Mouse (Mus musculus): ENCODE data around the gene Mki67. TPM values are rescaled to one million over a fixed set of nuclear protein-coding genes. Genes with fewer than 3 reads are reported as not detected.

Mki67 gene
- 2.2 and 2.9 TPM in 2 replicates for polyA plus RNA-seq (2012; rRNA removed)

DNA sequence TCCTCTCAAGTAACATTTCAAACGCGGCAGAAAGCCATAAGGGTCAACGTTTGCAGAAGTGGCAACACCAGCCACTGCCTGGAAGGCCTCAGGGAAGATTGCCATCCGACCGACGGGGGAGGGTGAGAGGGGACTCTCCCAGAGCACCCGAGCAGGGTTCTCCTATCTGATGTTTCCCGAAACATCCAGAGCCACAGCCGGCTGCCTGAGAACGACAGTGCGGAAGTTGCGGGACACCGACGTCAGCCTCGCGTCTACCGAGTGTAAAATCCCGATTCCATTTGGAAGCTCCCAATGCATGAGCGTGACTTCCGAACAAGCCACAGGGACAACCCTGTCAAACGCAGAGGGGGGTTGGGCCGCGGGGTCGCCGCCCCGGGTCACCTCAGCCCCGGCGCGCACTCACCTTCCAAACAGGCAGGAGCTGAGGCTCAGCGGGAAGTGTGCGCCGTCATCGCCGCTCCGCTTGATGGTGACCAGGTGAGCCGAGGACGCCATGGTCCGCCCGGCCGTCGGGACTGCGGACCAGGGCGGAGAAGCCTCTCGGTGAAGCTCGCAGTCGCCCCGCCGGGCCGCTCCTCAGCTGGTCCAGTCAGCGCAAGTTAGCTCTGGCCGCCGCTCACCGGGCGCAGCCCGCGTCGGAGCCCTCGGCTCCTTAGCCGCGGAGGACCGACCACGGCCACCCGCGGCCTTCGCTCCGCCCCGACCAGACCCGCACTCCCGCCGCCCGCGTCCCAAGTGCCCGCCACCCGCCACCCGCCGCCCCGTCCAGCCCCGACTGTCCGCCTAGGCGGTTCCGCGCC lies at the start of gene Mki67:
Gene Mki67 (minus strand): TSS at position 720 of the 803 bp plus-strand sequence.
- TF ChIP-seq CTCF (IDR thresholded peaks at IDR 0.05; ENCODE audit: control insufficient read depth, insufficient read depth, insufficient replicate concordance, low read depth, low read length) = no peak
- peak; percentile 9; the same call in 1 of the 2 replicates for TF ChIP-seq POLR2A (IDR thresholded peaks at IDR 0.05; ENCODE audit: control insufficient read depth, low read depth, low read length)
- H3K27ac ChIP-seq (ENCODE audit: control insufficient read depth, insufficient read depth, low read depth, low read length) = peak within 1 kb of the TSS; percentile 64; the same call in 1 of the 2 replicates
- peak within 1 kb of the TSS; percentile 88 for H3K4me3 ChIP-seq (ENCODE audit: control insufficient read depth, low read depth, low read length)
- no peaks in the 10 kb centered on the region for H3K36me3 ChIP-seq (ENCODE audit: control insufficient read depth, insufficient read depth, low read length)
- peaks cover 3% of the 10 kb centered on the region for H3K4me1 ChIP-seq (ENCODE audit: control insufficient read depth, insufficient read depth, low read length)
- no peaks in the 10 kb centered on the region for H3K27me3 ChIP-seq (ENCODE audit: control insufficient read depth, insufficient read depth, low read length)

DNA sequence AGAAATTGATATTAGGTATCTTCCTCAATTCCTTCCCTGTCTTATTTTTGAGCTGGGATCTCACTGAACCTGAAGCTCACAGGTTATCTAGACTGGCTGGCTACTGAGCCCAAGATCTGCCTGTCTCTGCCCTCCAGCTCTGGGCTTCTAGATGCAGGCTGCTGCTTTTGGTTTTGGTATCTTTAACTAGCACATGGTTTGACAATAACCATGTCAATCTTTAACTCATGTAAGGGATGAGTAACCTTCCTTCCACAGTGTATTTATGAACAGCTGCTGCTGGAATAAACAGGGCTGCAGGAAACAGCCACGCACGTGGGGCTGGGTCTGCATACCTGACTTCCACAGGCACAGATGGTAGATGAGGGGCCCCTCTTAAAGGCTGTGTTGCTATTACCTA lies 47.1 kb upstream of the Mki67 start:
- TF ChIP-seq CTCF (IDR thresholded peaks at IDR 0.05; ENCODE audit: control insufficient read depth, insufficient read depth, insufficient replicate concordance, low read depth, low read length) (no peak), POLR2A (IDR thresholded peaks at IDR 0.05; ENCODE audit: control insufficient read depth, low read depth, low read length) (no peak)

DNA sequence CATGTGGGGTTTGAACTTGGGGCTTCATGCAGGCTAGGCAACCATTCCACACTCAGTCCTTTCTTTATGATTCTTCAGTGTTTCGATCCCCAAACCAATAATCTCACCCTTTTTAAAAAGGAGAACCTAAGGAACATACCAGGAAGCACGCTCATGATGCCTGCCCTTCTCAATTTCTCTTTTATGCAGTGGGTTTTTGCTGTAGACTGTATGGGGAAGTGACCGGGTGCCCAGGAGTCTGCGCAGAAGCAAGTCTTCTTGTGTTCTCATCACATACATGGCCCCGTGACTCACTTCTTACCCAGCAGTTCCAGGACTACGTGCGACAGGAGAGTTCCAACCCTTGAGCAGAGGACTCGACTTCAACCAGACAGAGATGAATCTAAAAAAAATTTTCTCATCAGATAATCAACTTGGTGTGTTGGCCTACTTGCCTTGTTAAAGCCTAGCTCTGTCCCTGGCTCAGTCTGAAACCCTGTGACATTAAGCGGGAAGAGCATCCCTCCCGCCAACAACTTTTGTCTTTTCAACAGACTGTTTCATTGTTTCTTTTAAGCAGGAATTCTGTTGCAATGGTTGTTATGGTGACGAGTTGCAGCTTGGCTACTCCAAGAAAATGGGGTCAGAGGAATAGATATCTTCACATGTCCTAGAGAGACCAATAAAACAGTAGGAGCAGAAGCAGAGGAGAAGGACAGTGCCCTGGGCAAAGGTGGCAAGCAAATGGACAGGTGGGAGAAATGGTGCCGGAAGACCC lies 42.8 kb upstream of the Mki67 start:
- no peak for TF ChIP-seq POLR2A (IDR thresholded peaks at IDR 0.05; ENCODE audit: control insufficient read depth, low read depth, low read length)
- H3K36me3 ChIP-seq (ENCODE audit: control insufficient read depth, insufficient read depth, low read length) = no peaks in the 10 kb centered on the region
- no peaks in the 10 kb centered on the region for H3K4me1 ChIP-seq (ENCODE audit: control insufficient read depth, insufficient read depth, low read length)
- no peak overlapping the region for H3K27ac ChIP-seq (ENCODE audit: control insufficient read depth, insufficient read depth, low read depth, low read length)
- no peak overlapping the region for H3K4me3 ChIP-seq (ENCODE audit: control insufficient read depth, low read depth, low read length)
- no peaks in the 10 kb centered on the region for H3K27me3 ChIP-seq (ENCODE audit: control insufficient read depth, insufficient read depth, low read length)

More for the DNA sequence above, 47.1 kb upstream of the Mki67 start:
- Histone ChIP-seq H3K27me3 (ENCODE audit: control insufficient read depth, insufficient read depth, low read length) (no peaks in the 10 kb centered on the region), H3K27ac (ENCODE audit: control insufficient read depth, insufficient read depth, low read depth, low read length) (no peak overlapping the region), H3K36me3 (ENCODE audit: control insufficient read depth, insufficient read depth, low read length) (no peaks in the 10 kb centered on the region), H3K4me3 (ENCODE audit: control insufficient read depth, low read depth, low read length) (no peak overlapping the region), H3K4me1 (ENCODE audit: control insufficient read depth, insufficient read depth, low read length) (no peaks in the 10 kb centered on the region; the same call in 1 of the 2 replicates)

DNA sequence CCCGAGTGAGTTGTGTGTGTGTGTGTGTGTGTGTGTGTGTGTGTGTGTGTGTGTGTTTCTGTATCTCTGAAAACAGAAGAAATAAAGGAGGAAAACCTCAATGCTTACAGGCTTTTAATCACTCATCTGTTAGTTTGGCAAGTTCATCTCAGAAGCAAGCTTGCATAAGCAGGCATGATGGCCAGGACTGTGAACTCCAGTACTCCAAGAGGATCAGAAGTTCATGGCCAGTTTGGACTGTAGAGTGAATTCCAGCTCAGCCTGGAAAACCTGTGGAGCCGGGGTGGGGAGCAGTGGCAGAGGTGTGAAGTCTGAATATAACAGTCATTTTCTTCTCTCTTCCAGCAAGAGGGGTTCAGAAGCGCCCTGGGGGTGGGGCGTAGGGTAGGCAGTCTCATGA lies 42.0 kb upstream of the Mki67 start:
- TF ChIP-seq CTCF (IDR thresholded peaks at IDR 0.05; ENCODE audit: control insufficient read depth, insufficient read depth, insufficient replicate concordance, low read depth, low read length) = no peak
- TF ChIP-seq POLR2A (IDR thresholded peaks at IDR 0.05; ENCODE audit: control insufficient read depth, low read depth, low read length) = no peak
- H3K36me3 ChIP-seq (ENCODE audit: control insufficient read depth, insufficient read depth, low read length) = no peaks in the 10 kb centered on the region
- H3K27ac ChIP-seq (ENCODE audit: control insufficient read depth, insufficient read depth, low read depth, low read length) = no peak overlapping the region
- H3K4me1 ChIP-seq (ENCODE audit: control insufficient read depth, insufficient read depth, low read length) = no peaks in the 10 kb centered on the region
- no peaks in the 10 kb centered on the region for H3K27me3 ChIP-seq (ENCODE audit: control insufficient read depth, insufficient read depth, low read length)
- no peak overlapping the region for H3K4me3 ChIP-seq (ENCODE audit: control insufficient read depth, low read depth, low read length)

DNA sequence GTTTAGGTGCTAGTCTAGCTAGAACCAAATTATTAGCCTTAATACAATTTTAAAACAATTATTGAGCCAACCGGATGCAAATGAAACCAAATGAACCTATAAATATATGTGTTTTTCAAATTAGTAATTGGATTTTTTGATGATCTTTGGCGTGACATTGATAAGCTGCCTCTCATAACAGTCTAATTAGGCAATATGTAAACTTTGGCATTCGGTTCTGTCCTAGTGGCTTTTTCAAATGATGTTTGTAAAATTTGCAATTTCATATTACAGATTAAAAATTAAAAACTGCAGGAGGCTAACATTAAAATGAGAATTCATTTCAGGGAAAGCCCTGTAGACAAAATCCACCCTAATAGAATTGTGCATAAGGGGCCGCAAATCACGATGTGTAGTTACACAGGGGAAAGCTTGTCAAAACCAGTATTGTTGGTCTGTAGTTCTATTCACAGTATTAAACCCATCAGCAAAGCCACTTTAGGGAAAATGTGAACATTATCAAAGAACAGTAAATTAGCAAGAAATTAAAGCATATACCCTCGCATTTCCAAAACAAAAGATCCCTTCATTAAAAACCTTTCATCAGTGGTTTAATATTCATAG lies 40.9 kb upstream of the Mki67 start:
- no peak overlapping the region for H3K4me3 ChIP-seq (ENCODE audit: control insufficient read depth, low read depth, low read length)
- H3K27ac ChIP-seq (ENCODE audit: control insufficient read depth, insufficient read depth, low read depth, low read length) = no peak overlapping the region
- H3K27me3 ChIP-seq (ENCODE audit: control insufficient read depth, insufficient read depth, low read length) = no peaks in the 10 kb centered on the region
- H3K4me1 ChIP-seq (ENCODE audit: control insufficient read depth, insufficient read depth, low read length) = no peaks in the 10 kb centered on the region
- TF ChIP-seq POLR2A (IDR thresholded peaks at IDR 0.05; ENCODE audit: control insufficient read depth, low read depth, low read length) (no peak), CTCF (IDR thresholded peaks at IDR 0.05; ENCODE audit: control insufficient read depth, insufficient read depth, insufficient replicate concordance, low read depth, low read length) (no peak)
- no peaks in the 10 kb centered on the region for H3K36me3 ChIP-seq (ENCODE audit: control insufficient read depth, insufficient read depth, low read length)

DNA sequence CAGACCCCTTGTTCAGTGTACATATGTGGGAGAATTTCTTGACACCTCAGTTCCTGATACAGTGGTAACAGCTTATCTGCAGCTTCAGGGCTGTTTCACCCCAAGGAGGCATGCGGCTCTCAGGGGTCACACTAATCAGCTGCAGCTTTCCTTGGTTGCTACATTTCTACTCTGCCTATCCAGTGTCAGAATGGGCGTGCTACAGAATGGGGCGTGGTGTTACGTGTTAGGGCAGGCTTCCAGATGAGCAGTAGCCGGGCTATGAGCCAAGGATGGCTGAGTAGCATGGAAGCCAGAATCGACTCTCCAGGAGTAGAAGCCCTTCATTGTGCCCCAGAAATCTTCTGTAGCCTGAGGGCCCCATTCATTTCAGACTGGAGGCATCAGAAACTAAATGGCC lies 32.8 kb upstream of the Mki67 start:
- H3K27ac ChIP-seq (ENCODE audit: control insufficient read depth, insufficient read depth, low read depth, low read length) = no peak overlapping the region
- no peaks in the 10 kb centered on the region for H3K27me3 ChIP-seq (ENCODE audit: control insufficient read depth, insufficient read depth, low read length)
- H3K4me1 ChIP-seq (ENCODE audit: control insufficient read depth, insufficient read depth, low read length) = no peaks in the 10 kb centered on the region
- no peaks in the 10 kb centered on the region for H3K36me3 ChIP-seq (ENCODE audit: control insufficient read depth, insufficient read depth, low read length)
- no peak overlapping the region for H3K4me3 ChIP-seq (ENCODE audit: control insufficient read depth, low read depth, low read length)
- TF ChIP-seq POLR2A (IDR thresholded peaks at IDR 0.05; ENCODE audit: control insufficient read depth, low read depth, low read length) = no peak
- no peak for TF ChIP-seq CTCF (IDR thresholded peaks at IDR 0.05; ENCODE audit: control insufficient read depth, insufficient read depth, insufficient replicate concordance, low read depth, low read length)

DNA sequence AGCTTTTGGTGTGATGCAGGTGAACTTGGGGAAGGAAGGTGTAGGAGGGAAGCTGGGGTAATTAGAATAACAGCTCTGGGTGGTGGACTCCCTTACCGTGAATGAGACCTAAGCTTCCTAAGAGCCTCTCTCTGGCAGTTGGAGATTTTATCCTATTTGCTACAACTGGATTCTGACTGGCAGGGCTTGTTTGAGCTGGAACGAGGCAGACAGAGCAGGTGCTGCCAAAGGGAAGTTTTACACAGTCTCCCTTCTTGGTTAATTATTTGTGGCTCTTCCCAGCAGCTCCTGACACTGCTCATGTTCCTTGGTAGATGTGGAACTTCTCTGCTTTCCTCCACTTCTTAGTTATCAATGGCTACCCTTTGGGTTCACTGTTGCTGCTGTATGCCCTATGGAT lies 30.9 kb upstream of the Mki67 start:
- Histone ChIP-seq H3K36me3 (ENCODE audit: control insufficient read depth, insufficient read depth, low read length) (no peaks in the 10 kb centered on the region), H3K4me1 (ENCODE audit: control insufficient read depth, insufficient read depth, low read length) (no peaks in the 10 kb centered on the region), H3K27ac (ENCODE audit: control insufficient read depth, insufficient read depth, low read depth, low read length) (no peak overlapping the region), H3K27me3 (ENCODE audit: control insufficient read depth, insufficient read depth, low read length) (no peaks in the 10 kb centered on the region), H3K4me3 (ENCODE audit: control insufficient read depth, low read depth, low read length) (no peak overlapping the region)
- TF ChIP-seq CTCF (IDR thresholded peaks at IDR 0.05; ENCODE audit: control insufficient read depth, insufficient read depth, insufficient replicate concordance, low read depth, low read length) = no peak
- TF ChIP-seq POLR2A (IDR thresholded peaks at IDR 0.05; ENCODE audit: control insufficient read depth, low read depth, low read length) = no peak

Data from testis, adult 2 months (tissue).